Mouse (Mus musculus) MEL (cell line): Measurements from ENCODE around the gene Tspan33.

Source experiments
- CTCF ChIP-seq, 3 experiments: IDR thresholded peaks in 2 of 3; conservative IDR thresholded peaks in 1 of 3; 2 replicates each; pipeline ENCODE4 v1.5.1; 2011 to 2012; ENCODE audit warnings: low read length in 3 of 3, low read depth in 2 of 3, mild to moderate bottlenecking in 2 of 3, improper control_type of control experiment in 1 of 3, inconsistent platforms in 1 of 3, mixed read lengths in 1 of 3, moderate library complexity in 1 of 3; ENCODE audit not compliant: control insufficient read depth in 1 of 3, insufficient read depth in 1 of 3, poor library complexity in 1 of 3, severe bottlenecking in 1 of 3
- MAFK ChIP-seq: IDR thresholded peaks from 2 replicates; pipeline ENCODE4 v1.6.1; 2011; ENCODE audit warnings: low read depth, mild to moderate bottlenecking, low read length, improper control_type of control experiment, borderline replicate concordance

DNA sequence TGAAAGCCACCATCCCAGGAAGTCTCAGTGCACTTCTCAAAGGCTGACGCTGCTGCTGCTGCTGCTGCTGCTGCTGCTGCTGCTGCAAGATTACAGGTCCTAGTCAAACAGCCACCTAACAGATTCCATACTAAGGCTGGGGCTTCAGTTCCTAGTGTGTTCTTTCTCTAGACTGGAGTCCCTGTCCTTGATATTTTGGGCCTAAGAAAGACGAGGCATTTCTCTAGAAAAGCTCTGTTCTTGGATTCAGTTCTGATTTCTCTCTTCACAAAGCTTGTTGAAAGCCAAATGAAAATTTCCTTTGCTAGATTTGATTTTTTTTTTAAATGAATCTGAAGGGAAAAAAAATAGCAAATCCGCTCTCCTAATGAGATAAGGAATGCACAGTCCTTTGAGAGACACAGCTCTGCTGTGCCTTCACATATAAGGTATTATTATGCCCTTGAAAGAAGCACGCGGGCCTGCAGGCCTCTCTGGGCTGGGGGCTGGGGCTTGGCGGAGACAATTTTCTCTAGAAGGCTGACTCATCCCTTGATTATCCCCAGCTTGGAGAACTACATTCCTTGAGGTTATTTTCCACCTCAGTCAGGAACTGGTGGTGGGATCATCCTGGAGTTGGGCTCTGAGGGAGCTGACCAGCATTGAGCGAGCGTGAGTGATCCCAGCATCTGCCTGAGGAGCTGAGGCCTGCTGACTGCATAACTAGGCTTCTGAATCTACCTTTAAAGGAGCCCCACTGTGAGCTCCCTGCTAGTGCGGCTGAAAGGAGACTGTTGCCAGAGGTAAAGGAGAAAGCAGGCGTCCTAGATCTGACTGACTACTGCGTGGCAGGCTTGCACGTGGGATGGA lies 21.2 kb upstream of the Tspan33 start:
- TF ChIP-seq CTCF (IDR thresholded peaks at IDR 0.05 in 2 of 3, conservative IDR thresholded peaks at IDR 0.05 in 1 of 3; ENCODE audit: control insufficient read depth in 1 of 3, insufficient read depth in 1 of 3, low read depth in 2 of 3, low read length in 3 of 3, poor library complexity in 1 of 3, severe bottlenecking in 1 of 3) (no peak), MAFK (no peak)
